In genomic region chr6:116941576-116941975, GRCm38 (mm10) we compare ENCODE assay signal across 26 mouse cellular contexts.
DNase-seq lines count a peak whose midpoint lies in the region; ATAC-seq lines count a peak whose summit lies in the region.
"Had no signal": no experiment of that assay in that cellular context is flagged by ENCODE, and none has a peak within 500 bp of the region (broad histone marks: within the 10 kb centered on the region; RNA-seq: fewer than 3 reads in every experiment).

No protein-coding gene starts in this region.

- DNase-seq in midbrain, embryonic 10.5 days (ENCODE audit: low spot score): peak; percentile 12
- DNase-seq in midbrain, embryonic 14.5 days: no peak
- DNase-seq in embryonic facial prominence, embryonic 10.5 days (ENCODE audit: low spot score): peak; percentile 79
- DNase-seq in kidney, postnatal 14 days: no peak
- DNase-seq in layer of hippocampus, postnatal 25 days (ENCODE audit: extremely low spot score in 1 of 2, low spot score in 1 of 2): no peak
- no peak for DNase-seq in gastrocnemius, adult 8-10 months (ENCODE audit: low spot score in 2 of 2)
- DNase-seq: adrenal gland, adult 2 months; adrenal gland, postnatal 14 days; cerebellum, adult 11 months; cerebellum, adult 2 months; cerebellum, adult 9-11 months; cerebellum, postnatal 25 days; gastrocnemius, adult 2 months; gastrocnemius, postnatal 25 days; heart, adult 18-20 months; heart, postnatal 14 days; heart, postnatal 4 days; kidney, adult 2 months had no signal

- ATAC-seq in midbrain, embryonic 14.5 days (ENCODE audit: low FRiP score, low TSS enrichment): no peak
- ATAC-seq in embryonic facial prominence, embryonic 13.5 days (ENCODE audit: insufficient number of reproducible peaks, insufficient read depth, low FRiP score, low TSS enrichment, low read depth): no peak
- ATAC-seq: CD4-positive, CD25-positive, alpha-beta regulatory T cell, adult 4 months; forebrain, embryonic 13.5 days; forebrain, embryonic 16.5 days; intestine, postnatal 0 days had no signal

- H3K36me3 ChIP-seq in midbrain, embryonic 10.5 days: no peaks in the 10 kb centered on the region
- H3K36me3 ChIP-seq in midbrain, embryonic 14.5 days (ENCODE audit: control insufficient read depth, insufficient read depth, low read length): no peaks in the 10 kb centered on the region
- no peaks in the 10 kb centered on the region for H3K36me3 ChIP-seq in embryonic facial prominence, embryonic 10.5 days (replicated peaks)
- H3K36me3 ChIP-seq in embryonic facial prominence, embryonic 13.5 days: no peaks in the 10 kb centered on the region
- H3K36me3 ChIP-seq: embryonic facial prominence, embryonic 15.5 days; heart, embryonic 13.5 days; hindbrain, embryonic 15.5 days had no signal

- no peak overlapping the region for H3K9ac ChIP-seq in midbrain, embryonic 14.5 days (replicated peaks; ENCODE audit: low read length)
- H3K9ac ChIP-seq in embryonic facial prominence, embryonic 13.5 days: no peak overlapping the region
- H3K9ac ChIP-seq: embryonic facial prominence, embryonic 15.5 days; forebrain, embryonic 13.5 days; heart, embryonic 13.5 days; hindbrain, embryonic 15.5 days had no signal

- no peaks in the 10 kb centered on the region for H3K27me3 ChIP-seq in midbrain, embryonic 10.5 days (ENCODE audit: low read depth, poor library complexity, severe bottlenecking)
- no peaks in the 10 kb centered on the region for H3K27me3 ChIP-seq in midbrain, embryonic 14.5 days (ENCODE audit: control insufficient read depth, insufficient read depth, low read length)
- no peaks in the 10 kb centered on the region for H3K27me3 ChIP-seq in embryonic facial prominence, embryonic 10.5 days (replicated peaks; ENCODE audit: low read depth, poor library complexity, severe bottlenecking)
- H3K27me3 ChIP-seq in embryonic facial prominence, embryonic 13.5 days: no peaks in the 10 kb centered on the region
- H3K27me3 ChIP-seq: embryonic facial prominence, embryonic 15.5 days; forebrain, embryonic 13.5 days; heart, embryonic 13.5 days; hindbrain, embryonic 15.5 days had no signal

- H3K4me1 ChIP-seq in midbrain, embryonic 10.5 days: peaks cover 12% of the 10 kb centered on the region
- H3K4me1 ChIP-seq in midbrain, embryonic 14.5 days (ENCODE audit: control insufficient read depth, insufficient read depth, low read length): no peaks in the 10 kb centered on the region
- peaks cover 37% of the 10 kb centered on the region for H3K4me1 ChIP-seq in embryonic facial prominence, embryonic 10.5 days
- peaks cover 45% of the 10 kb centered on the region for H3K4me1 ChIP-seq in embryonic facial prominence, embryonic 13.5 days
- H3K4me1 ChIP-seq: forebrain, embryonic 13.5 days; hindbrain, embryonic 15.5 days had no signal

- H3K27ac ChIP-seq in midbrain, embryonic 10.5 days (replicated peaks): no peak overlapping the region
- no peak overlapping the region for H3K27ac ChIP-seq in midbrain, embryonic 14.5 days (replicated peaks; ENCODE audit: low read depth, low read length)
- H3K27ac ChIP-seq in embryonic facial prominence, embryonic 10.5 days (replicated peaks): no peak overlapping the region; the same call in 1 of the 2 replicates
- H3K27ac ChIP-seq in embryonic facial prominence, embryonic 13.5 days: peak overlapping the region; percentile 72
- H3K27ac ChIP-seq: embryonic facial prominence, embryonic 15.5 days; forebrain, embryonic 13.5 days; gastrocnemius, adult 2 months; heart, embryonic 13.5 days; hindbrain, embryonic 15.5 days had no signal

- 74% methylated on average over 9 of the region's 9 CpGs for WGBS in midbrain, embryonic 10.5 days
- WGBS in midbrain, embryonic 14.5 days: 62% methylated on average over 9 of the region's 9 CpGs
- 21% methylated on average over 9 of the region's 9 CpGs for WGBS in embryonic facial prominence, embryonic 10.5 days
- WGBS in embryonic facial prominence, embryonic 13.5 days: 7% methylated on average over 9 of the region's 9 CpGs

- no peak overlapping the region for H3K4me2 ChIP-seq in midbrain, embryonic 14.5 days (ENCODE audit: low read length)
- H3K4me2 ChIP-seq in embryonic facial prominence, embryonic 13.5 days: no peak overlapping the region
- H3K4me2 ChIP-seq: embryonic facial prominence, embryonic 15.5 days; forebrain, embryonic 13.5 days; heart, embryonic 13.5 days; hindbrain, embryonic 15.5 days had no signal

- no peaks in the 10 kb centered on the region for H3K9me3 ChIP-seq in midbrain, embryonic 10.5 days (replicated peaks)
- no peaks in the 10 kb centered on the region for H3K9me3 ChIP-seq in midbrain, embryonic 14.5 days (ENCODE audit: control insufficient read depth, low read length)
- no peaks in the 10 kb centered on the region for H3K9me3 ChIP-seq in embryonic facial prominence, embryonic 10.5 days
- no peaks in the 10 kb centered on the region for H3K9me3 ChIP-seq in embryonic facial prominence, embryonic 13.5 days
- H3K9me3 ChIP-seq: embryonic facial prominence, embryonic 15.5 days; forebrain, embryonic 13.5 days; heart, embryonic 13.5 days; hindbrain, embryonic 15.5 days had no signal

- H3K4me3 ChIP-seq in midbrain, embryonic 10.5 days: no peak overlapping the region
- no peak overlapping the region for H3K4me3 ChIP-seq in midbrain, embryonic 14.5 days (replicated peaks; ENCODE audit: low read depth, low read length)
- no peak overlapping the region for H3K4me3 ChIP-seq in embryonic facial prominence, embryonic 10.5 days
- no peak overlapping the region for H3K4me3 ChIP-seq in embryonic facial prominence, embryonic 13.5 days
- H3K4me3 ChIP-seq: embryonic facial prominence, embryonic 15.5 days; forebrain, embryonic 13.5 days; gastrocnemius, adult 2 months; heart, embryonic 13.5 days; hindbrain, embryonic 15.5 days had no signal

Comparison
In these comparisons a context has a peak if more than half of its experiments do, and no peak if none do; other contexts are left out.
1. DNase-seq: peak in midbrain, embryonic 10.5 days (single experiment) and embryonic facial prominence, embryonic 10.5 days (single experiment); none in midbrain, embryonic 14.5 days (single experiment), kidney, postnatal 14 days (single experiment), layer of hippocampus, postnatal 25 days (0 of 2) and gastrocnemius, adult 8-10 months (0 of 2).